Mouse (Mus musculus) midbrain, embryonic 11.5 days (tissue): ENCODE data around the gene Zfp963. TPM values are rescaled to one million over a fixed set of nuclear protein-coding genes. Genes with fewer than 3 reads are reported as not detected.

Experiments used
- ATAC-seq: fragments of 200-750 bp; cut with Nextera tagmentation; 2 replicates; pipeline ENCODE4 v1.8.0; 2017; ENCODE audit warnings: moderate TSS enrichment, moderate library complexity; ENCODE audit not compliant: low FRiP score
- DNase-seq: peaks from one replicate; pipeline ENCODE4 v3.0.0; 2015; ENCODE audit warnings: low spot score; ENCODE audit errors: missing footprints
- H3K27ac ChIP-seq: fragments of 300-500 bp; sonication (generic); 2 replicates; pipeline ENCODE4 v1.5.1; 2014; ENCODE audit warnings: low read depth, low read length
- H3K27me3 ChIP-seq: fragments of 300-500 bp; sonication (generic); 2 replicates; pipeline ENCODE4 v1.6.1; 2014; ENCODE audit warnings: mild to moderate bottlenecking, low read length, moderate library complexity, mixed read lengths; ENCODE audit not compliant: control insufficient read depth, insufficient read depth
- H3K36me3 ChIP-seq: fragments of 300-500 bp; sonication (generic); 2 replicates; pipeline ENCODE4 v1.6.1; 2014; ENCODE audit warnings: mild to moderate bottlenecking, low read length, moderate library complexity, mixed read lengths; ENCODE audit not compliant: control insufficient read depth, insufficient read depth
- H3K4me1 ChIP-seq: fragments of 300-500 bp; sonication (generic); 2 replicates; pipeline ENCODE4 v1.6.1; 2014; ENCODE audit warnings: low read length; ENCODE audit not compliant: control insufficient read depth, insufficient read depth
- H3K4me2 ChIP-seq: fragments of 300-500 bp; sonication (generic); 2 replicates; pipeline ENCODE4 v1.6.1; 2014; ENCODE audit warnings: mild to moderate bottlenecking, moderate library complexity
- H3K4me3 ChIP-seq: fragments of 300-500 bp; sonication (generic); 2 replicates; pipeline ENCODE4 v1.5.1; 2014; ENCODE audit warnings: low read depth, low read length
- H3K9ac ChIP-seq: fragments of 300-500 bp; sonication (generic); 2 replicates; pipeline ENCODE4 v1.6.1; 2014; ENCODE audit warnings: low read length
- H3K9me3 ChIP-seq: fragments of 300-500 bp; sonication (generic); 2 replicates; pipeline ENCODE4 v1.6.1; 2016; ENCODE audit warnings: low read length; ENCODE audit not compliant: control insufficient read depth
- WGBS: fragments of 180-500 bp; shearing (Covaris S2); extraction: QIAGEN DNeasy Blood & Tissue Kit; methylation state at CpG from one replicate; pipeline ENCODE4 v1.1.7; 2014; 5-methylcytosine and 5-hydroxymethylcytosine counted together
- polyA plus RNA-seq: library from polyadenylated mRNA; unstranded; fragments of >200 nt; fragmentation: Nextera tagmentation; extraction: Ambion mirVana; gene quantifications from 2 replicates; pipeline ENCODE4 v1.2.1, GENCODE M21; 2014

Gene Zfp963
- polyA plus RNA-seq, 1 experiment from 2014 or later: 7.0 TPM

DNA sequence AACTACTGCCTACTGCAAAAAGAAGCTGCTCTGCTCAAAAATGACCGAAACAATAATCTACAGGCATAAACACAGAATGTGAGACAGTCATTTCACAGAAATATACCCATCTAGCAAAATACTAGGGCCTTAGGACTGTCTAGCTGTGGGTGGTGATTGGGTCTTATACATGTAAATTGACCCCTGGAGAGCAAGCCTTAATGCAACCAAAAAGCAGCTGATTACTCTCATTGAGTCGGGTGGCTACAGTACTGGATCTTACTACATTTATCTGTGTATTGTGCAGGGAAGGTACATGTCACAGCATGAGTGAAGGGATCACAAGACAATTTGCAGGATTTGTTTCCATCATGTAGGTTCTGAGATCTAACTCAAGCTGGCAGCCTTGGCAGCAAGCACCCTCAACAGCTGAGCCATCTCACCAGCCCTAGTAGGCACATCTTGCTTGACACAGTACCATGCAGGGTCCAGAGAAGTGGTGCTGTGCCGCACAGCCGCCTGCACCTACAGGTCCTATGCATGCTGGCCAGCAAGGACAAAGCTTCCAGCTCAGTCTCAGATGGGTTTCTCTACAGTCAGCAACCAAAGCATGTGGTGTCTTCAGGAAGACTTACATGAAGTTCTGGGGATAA lies 12.2 kb upstream of the Zfp963 start:
- Histone ChIP-seq H3K27me3 (no peaks in the 10 kb centered on the region), H3K4me2 (no peak overlapping the region), H3K9ac (no peak overlapping the region), H3K27ac (no peak overlapping the region), H3K9me3 (peaks cover 4% of the 10 kb centered on the region; the same call in 1 of the 2 replicates), H3K36me3 (peaks cover 35% of the 10 kb centered on the region), H3K4me1 (no peaks in the 10 kb centered on the region), H3K4me3 (no peak overlapping the region)
- WGBS: 96% methylated on average over 4 of the region's 4 CpGs
- ATAC-seq (no peak), DNase-seq (no peak)

- Histone ChIP-seq H3K9me3 (no peaks in the 10 kb centered on the region), H3K36me3 (peaks cover 8% of the 10 kb centered on the region), H3K27me3 (no peaks in the 10 kb centered on the region), H3K9ac (no peak overlapping the region), H3K4me1 (no peaks in the 10 kb centered on the region), H3K4me3 (no peak overlapping the region), H3K4me2 (no peak overlapping the region), H3K27ac (no peak overlapping the region)
- DNase-seq: no peak
- 95% methylated on average over 5 of the region's 5 CpGs for WGBS
- no peak for ATAC-seq
Observed at GRCm38 (mm10) chr8:69758316-69758715, 8.5 kb upstream of the Zfp963 start.

DNA sequence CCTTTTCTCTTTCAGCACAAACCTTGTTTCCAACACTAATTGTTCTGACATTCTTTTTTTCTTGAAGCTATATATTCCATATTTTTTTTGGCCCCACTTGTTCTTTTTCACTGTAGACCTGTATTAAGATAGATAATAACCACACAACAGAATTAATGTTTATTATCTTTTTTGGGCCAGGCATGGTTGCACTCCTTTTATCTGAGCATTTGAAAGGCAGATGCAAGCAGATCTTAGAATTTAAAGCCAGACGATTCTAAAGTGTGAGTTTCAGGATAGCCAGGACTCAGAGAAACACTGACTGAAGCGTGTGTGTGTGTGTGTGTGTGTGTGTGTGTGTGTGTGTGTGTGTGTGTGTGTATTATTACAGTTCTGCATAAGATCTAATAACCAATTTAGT lies 2.7 kb upstream of the Zfp963 start:
- DNase-seq (no peak), ATAC-seq (no peak)
- Histone ChIP-seq H3K4me2 (no peak overlapping the region), H3K4me1 (peaks cover 3% of the 10 kb centered on the region; the same call in 1 of the 2 replicates), H3K9ac (no peak overlapping the region), H3K27me3 (no peaks in the 10 kb centered on the region), H3K9me3 (no peaks in the 10 kb centered on the region), H3K36me3 (no peaks in the 10 kb centered on the region), H3K4me3 (no peak overlapping the region), H3K27ac (no peak overlapping the region)
- WGBS: 86% methylated on average over 2 of the region's 2 CpGs

GRCm38 (mm10) chr8:69741231-69741630 lies 8.5 kb downstream of the Zfp963 start:
- H3K4me2 ChIP-seq: no peak overlapping the region
- H3K36me3 ChIP-seq: no peaks in the 10 kb centered on the region
- DNase-seq: no peak
- H3K4me1 ChIP-seq: no peaks in the 10 kb centered on the region
- H3K27ac ChIP-seq: no peak overlapping the region
- H3K27me3 ChIP-seq: no peaks in the 10 kb centered on the region
- ATAC-seq: no peak
- H3K9ac ChIP-seq: no peak overlapping the region
- WGBS: 80% methylated on average over 2 of the region's 2 CpGs
- H3K4me3 ChIP-seq: no peak overlapping the region
- no peaks in the 10 kb centered on the region for H3K9me3 ChIP-seq

DNA sequence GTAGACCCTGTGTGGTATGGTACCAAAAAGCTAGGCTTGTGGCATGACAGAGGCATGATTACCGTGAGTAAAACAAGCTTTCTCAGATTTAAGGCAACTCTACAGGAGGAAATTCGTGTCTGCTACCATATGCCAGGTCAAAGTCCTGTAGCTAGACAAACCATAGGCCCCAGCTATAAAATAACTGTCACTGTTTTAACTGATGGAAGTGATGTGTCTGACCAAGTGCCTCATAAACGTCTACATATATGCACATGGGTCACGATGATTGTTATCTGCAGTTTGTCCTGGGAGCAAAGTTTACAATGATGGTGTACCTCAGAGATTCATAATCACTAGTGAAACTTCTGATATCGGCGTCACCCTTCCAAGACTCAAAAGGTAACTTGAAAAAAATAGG lies 9.0 kb downstream of the Zfp963 start:
- no peak for DNase-seq
- WGBS: 83% methylated on average over 6 of the region's 6 CpGs

DNA sequence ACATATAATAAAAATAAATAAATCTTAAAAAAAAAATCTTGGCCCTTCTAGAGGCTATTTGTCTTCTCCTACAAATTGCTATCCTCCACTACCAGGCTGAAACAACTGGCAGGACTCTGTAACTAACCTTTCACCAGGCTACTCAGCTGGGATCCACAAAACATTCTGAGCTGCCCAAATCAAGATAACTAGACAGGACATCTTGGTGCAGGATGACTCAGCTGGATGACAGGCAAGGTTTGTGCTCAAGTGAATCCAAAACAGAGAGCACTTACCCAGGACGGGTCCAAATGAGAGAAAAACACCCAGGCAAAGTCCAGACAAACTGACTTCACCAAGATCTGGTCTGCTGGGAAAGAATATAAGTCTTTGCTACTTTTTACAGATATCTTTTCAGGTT lies 14.3 kb downstream of the Zfp963 start:
- Histone ChIP-seq H3K4me2 (no peak overlapping the region), H3K27me3 (no peaks in the 10 kb centered on the region), H3K27ac (no peak overlapping the region), H3K36me3 (no peaks in the 10 kb centered on the region), H3K9ac (no peak overlapping the region), H3K4me3 (no peak overlapping the region), H3K4me1 (no peaks in the 10 kb centered on the region), H3K9me3 (peaks cover 3% of the 10 kb centered on the region; the same call in 1 of the 2 replicates)
- no peak for DNase-seq
- no peak for ATAC-seq
- 77% methylated on average over 1 of the region's 1 CpGs for WGBS

More for the DNA sequence above, 9.0 kb downstream of the Zfp963 start:
- Histone ChIP-seq H3K27ac (no peak overlapping the region), H3K27me3 (no peaks in the 10 kb centered on the region), H3K4me1 (no peaks in the 10 kb centered on the region), H3K36me3 (no peaks in the 10 kb centered on the region), H3K4me2 (no peak overlapping the region), H3K9ac (no peak overlapping the region), H3K4me3 (no peak overlapping the region), H3K9me3 (no peaks in the 10 kb centered on the region)
- no peak for ATAC-seq

DNA sequence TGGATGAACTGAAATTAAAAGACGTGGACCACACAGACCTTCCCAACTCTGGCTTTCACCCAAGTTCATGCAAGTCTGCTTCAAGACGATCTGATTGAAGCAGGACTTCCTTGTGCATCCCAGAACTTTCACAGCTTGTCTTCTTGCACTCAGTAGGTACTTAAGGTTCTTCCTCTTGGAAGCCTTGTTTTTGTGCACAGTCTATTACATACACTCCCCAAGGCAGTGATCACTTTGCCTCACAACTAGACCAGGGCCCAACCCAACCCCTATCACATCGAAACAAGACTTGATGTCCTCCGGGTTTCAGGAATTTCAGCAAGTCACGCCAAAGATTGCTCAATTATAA lies 32.6 kb downstream of the Zfp963 start:
- Histone ChIP-seq H3K9ac (no peak overlapping the region), H3K27me3 (no peaks in the 10 kb centered on the region), H3K4me3 (no peak overlapping the region; the same call in 1 of the 2 replicates), H3K4me2 (peak overlapping the region; percentile 30), H3K27ac (no peak overlapping the region), H3K9me3 (no peaks in the 10 kb centered on the region), H3K4me1 (peaks cover 6% of the 10 kb centered on the region), H3K36me3 (no peaks in the 10 kb centered on the region)
- ATAC-seq (peak; percentile 34), DNase-seq (no peak)
- WGBS: 47% methylated on average over 5 of the region's 5 CpGs

DNA sequence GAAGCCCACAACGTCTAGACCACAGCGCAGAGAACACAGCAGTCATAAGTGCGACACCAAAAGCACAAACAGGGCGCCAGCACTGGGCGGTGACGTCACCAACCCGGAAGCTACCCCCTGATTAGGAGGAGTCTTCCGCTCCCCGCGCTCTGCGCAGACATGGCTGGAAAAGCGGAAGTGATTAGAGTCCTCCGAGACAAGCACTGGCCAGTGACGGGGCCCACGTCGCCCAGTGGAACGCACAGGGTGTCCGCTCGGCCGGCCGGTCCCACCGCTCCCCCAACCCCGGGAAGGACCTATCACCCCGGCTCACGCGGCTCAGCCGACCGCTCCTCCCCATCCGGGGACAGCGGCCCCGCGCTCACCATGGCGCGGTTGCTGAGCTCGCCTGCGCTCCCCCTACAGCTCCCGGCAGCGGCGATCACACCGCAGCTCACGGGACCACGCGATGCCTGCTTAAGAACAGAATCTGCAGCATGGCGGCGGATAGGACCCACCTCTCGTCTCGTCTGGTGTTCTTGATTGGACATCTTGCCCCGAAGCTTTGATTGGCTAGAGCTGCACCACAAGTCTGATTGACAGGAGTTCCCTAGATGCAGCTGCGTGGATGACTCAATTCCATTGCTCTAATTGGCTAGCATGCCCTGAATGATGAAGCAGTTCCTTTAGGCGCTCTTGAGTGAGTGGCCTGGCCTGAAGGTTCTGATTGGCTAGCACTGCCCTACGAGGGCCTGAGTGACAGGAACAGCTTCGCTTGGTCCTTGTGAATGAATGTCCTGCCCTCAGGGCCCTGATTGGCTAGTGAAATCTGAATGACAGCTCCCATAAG lies 33.2 kb downstream of the Zfp963 start:
- peak overlapping the region; percentile 97 for H3K27ac ChIP-seq
- no peaks in the 10 kb centered on the region; the same call in 1 of the 2 replicates for H3K36me3 ChIP-seq
- H3K9ac ChIP-seq: peak overlapping the region; percentile 95
- H3K4me1 ChIP-seq: peaks cover 6% of the 10 kb centered on the region
- no peaks in the 10 kb centered on the region for H3K27me3 ChIP-seq
- WGBS: under 1% methylated on average over 52 of the region's 52 CpGs
- no peaks in the 10 kb centered on the region for H3K9me3 ChIP-seq
- DNase-seq (peak; percentile 98), ATAC-seq (peak; percentile 99)
- H3K4me3 ChIP-seq: peak overlapping the region; percentile 86
- peak overlapping the region; percentile 44 for H3K4me2 ChIP-seq

GRCm38 (mm10) chr8:69715366-69715765 lies 34.4 kb downstream of the Zfp963 start:
- Histone ChIP-seq H3K4me1 (peaks cover 6% of the 10 kb centered on the region), H3K4me2 (peak overlapping the region; percentile 44), H3K9ac (peak overlapping the region; percentile 36; the same call in 1 of the 2 replicates), H3K27me3 (no peaks in the 10 kb centered on the region), H3K36me3 (no peaks in the 10 kb centered on the region; the same call in 1 of the 2 replicates), H3K27ac (no peak overlapping the region), H3K9me3 (no peaks in the 10 kb centered on the region), H3K4me3 (peak overlapping the region; percentile 86)
- peak; percentile 67 for DNase-seq
- ATAC-seq: no peak
- 85% methylated on average over 6 of the region's 6 CpGs for WGBS
